Mouse (Mus musculus): ENCODE results near the gene 2610008E11Rik.

- TF ChIP-seq POLR2A (IDR thresholded peaks at IDR 0.05; ENCODE audit: extremely low read depth, insufficient read depth, low read length) (no peak), CTCF (IDR thresholded peaks at IDR 0.05; ENCODE audit: low read depth, low read length) (no peak)
These were observed 8.4 kb downstream of the 2610008E11Rik start for GRCm38 (mm10) chr10:79089000-79089399.

Data from liver, adult 2 months (tissue).